Mouse (Mus musculus) ES-CJ7 (cell line): ENCODE data around the gene Gsdma2.

Experiments used
- DNase-seq: peaks from one replicate; pipeline ENCODE4 v3.0.0; 2011; ENCODE audit warnings: low read depth, low spot score

Gene Gsdma2

GRCm38 (mm10) chr11:98699911-98700310 is 53.4 kb downstream of the Gsdma2 start:
- peak; percentile 59 for DNase-seq

- DNase-seq: no peak
Observed at GRCm38 (mm10) chr11:98701213-98701670, 54.7 kb downstream of the Gsdma2 start, which contains the start of gene Csf3. TSS of gene Csf3 (plus strand) at chr11:98701263.

GRCm38 (mm10) chr11:98702323-98702722 is 55.8 kb downstream of the Gsdma2 start:
- DNase-seq: no peak

GRCm38 (mm10) chr11:98705021-98705420 is 58.5 kb downstream of the Gsdma2 start:
- no peak for DNase-seq
